Mouse (Mus musculus) brown adipose tissue, adult 24 weeks (tissue): ENCODE measurements at regions not wholly inside any gene's neighbourhood (a gene's known extent, or its start where the extent isn't known, plus 50 kb on each side); places are given as distances from the start of the nearest gene placed in this dataset.
A peak's percentile ranks its signal among the peaks of the same experiment; 100 is the strongest.
"Not testable (repeated sequence)": the region's sequence is repeated elsewhere in the genome, so short reads cannot be mapped to it uniquely, and the experiment has no call there.

ENCODE experiments used
- H3K27ac ChIP-seq: fragments of 200-500 bp; replicated peaks from 2 replicates; pipeline ENCODE4 v1.5.1; 2012; ENCODE audit warnings: low read depth, mild to moderate bottlenecking, low read length
- H3K4me1 ChIP-seq: fragments of 200-500 bp; 2 replicates; pipeline ENCODE4 v1.6.1; 2012; ENCODE audit warnings: low read length, mixed read lengths; ENCODE audit not compliant: control insufficient read depth, insufficient read depth, insufficient read length
- H3K4me3 ChIP-seq: fragments of 200-500 bp; 2 replicates; pipeline ENCODE4 v1.5.1; 2012; ENCODE audit warnings: low read depth, mild to moderate bottlenecking, low read length, moderate library complexity; ENCODE audit not compliant: insufficient read depth

- Histone ChIP-seq H3K4me1 (no peaks in the 10 kb centered on the region), H3K4me3 (no peak overlapping the region), H3K27ac (no peak overlapping the region)
These were observed 765.8 kb upstream of the 4930452B06Rik start for GRCm38 (mm10) chr14:9431798-9432197.

DNA sequence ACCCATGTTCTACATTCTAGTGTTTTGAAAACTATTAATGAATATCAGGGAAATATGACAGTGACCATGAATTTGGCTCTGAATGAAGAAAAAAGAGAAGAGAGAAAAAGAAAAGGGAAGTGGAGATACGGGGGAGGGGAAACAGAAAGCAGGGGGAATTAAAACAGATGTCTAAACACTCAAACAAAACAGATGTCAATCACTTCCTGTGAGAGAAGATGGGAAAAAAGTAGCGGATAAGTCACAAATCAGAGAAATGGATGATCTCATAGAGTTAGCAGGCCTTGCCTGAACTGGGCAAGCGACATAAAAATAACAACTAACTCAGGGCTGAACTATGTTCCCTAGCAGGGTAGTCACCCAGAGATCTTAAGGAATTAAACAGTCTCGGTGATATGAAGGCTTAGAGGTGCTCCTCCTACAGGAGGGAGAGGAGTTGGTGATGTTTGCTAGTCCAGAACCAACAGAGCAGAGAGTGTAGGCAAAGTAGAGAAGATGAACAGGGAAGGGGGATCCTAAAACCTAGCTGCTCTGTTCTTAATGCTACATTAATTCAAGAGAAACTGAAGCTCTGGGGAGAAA is 745.9 kb upstream of the 4930452B06Rik start:
- Histone ChIP-seq H3K4me3 (no peak overlapping the region), H3K4me1 (no peaks in the 10 kb centered on the region; the same call in 1 of the 2 replicates), H3K27ac (peak overlapping the region; percentile 40)

DNA sequence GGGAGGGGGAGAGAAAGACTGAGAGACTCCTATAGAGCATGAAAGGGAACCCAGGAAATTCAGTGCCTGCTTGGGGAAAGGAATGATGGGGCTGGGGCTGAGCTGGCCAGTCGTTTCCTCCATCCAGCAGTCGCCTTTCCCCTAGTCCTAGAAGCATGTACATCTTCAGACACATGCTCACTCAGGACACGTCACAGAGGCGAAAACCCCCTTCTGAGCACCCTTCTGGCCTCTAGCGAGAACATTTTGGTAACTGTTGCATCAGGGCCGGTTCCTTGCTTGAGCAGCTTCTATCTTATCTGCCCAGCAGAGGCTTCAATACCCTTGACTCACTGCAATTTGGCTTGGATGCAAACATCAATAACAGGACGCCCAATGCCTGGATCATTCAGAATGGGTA is 737.6 kb upstream of the 4930452B06Rik start:
- Histone ChIP-seq H3K4me3 (no peak overlapping the region), H3K4me1 (no peaks in the 10 kb centered on the region), H3K27ac (no peak overlapping the region)

DNA sequence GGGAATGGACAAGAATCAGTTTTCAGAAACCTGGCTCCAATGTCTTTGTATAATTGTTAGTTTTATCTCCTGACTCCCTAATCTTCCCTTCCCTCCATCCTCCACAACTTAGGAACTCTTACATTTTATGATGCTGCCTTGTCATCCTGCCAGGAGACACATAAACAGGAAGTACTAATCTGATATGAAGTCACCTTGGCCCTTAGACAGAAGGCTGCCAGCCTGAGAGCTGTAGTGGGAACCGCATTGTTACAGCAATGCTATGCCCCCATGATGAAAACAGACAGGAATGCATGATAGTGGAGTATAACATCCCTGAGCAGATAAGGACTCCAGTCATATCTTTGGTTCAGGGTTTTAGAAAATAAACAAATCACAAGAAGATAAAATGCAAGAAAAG is 734.8 kb upstream of the 4930452B06Rik start:
- H3K4me1 ChIP-seq: no peaks in the 10 kb centered on the region
- H3K27ac ChIP-seq: no peak overlapping the region

DNA sequence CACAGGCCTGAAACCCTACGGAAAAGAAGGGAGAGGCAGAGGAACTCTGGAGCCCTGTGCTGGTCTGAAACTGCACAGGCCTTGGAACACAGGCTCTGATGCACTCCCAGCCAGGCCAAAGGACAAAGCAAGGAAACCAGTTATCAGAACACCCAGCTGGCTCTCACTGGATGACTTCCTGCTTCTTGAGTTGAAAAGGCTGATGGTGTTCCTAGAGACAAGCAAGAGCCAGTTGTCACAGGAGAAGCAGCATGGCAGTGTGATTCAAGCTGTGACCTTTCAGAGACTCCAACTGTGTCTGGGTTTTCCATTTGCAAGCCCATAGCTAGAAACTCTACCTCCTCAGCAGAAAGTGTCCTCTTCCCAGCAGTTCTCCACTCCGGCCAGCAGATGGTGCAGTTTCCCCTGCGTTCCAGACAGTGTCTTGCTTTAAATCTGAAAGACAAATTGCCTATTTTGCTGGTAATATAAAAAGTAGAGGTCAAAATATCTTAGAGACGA is 727.3 kb upstream of the 4930452B06Rik start:
- no peak overlapping the region for H3K4me3 ChIP-seq
- H3K27ac ChIP-seq: no peak overlapping the region
- H3K4me1 ChIP-seq: no peaks in the 10 kb centered on the region

More for the DNA sequence above, 734.8 kb upstream of the 4930452B06Rik start:
- H3K4me3 ChIP-seq: no peak overlapping the region

GRCm38 (mm10) chr14:9389878-9390536 is 724.0 kb upstream of the 4930452B06Rik start:
- H3K4me3 ChIP-seq, H3K4me1 ChIP-seq, H3K27ac ChIP-seq: not testable (repeated sequence)

GRCm38 (mm10) chr14:9389180-9389579 is 723.1 kb upstream of the 4930452B06Rik start:
- Histone ChIP-seq H3K4me3 (no peak overlapping the region), H3K4me1 (no peaks in the 10 kb centered on the region), H3K27ac (no peak overlapping the region)
